Mouse (Mus musculus): ENCODE data around the gene Slc34a1.

DNA sequence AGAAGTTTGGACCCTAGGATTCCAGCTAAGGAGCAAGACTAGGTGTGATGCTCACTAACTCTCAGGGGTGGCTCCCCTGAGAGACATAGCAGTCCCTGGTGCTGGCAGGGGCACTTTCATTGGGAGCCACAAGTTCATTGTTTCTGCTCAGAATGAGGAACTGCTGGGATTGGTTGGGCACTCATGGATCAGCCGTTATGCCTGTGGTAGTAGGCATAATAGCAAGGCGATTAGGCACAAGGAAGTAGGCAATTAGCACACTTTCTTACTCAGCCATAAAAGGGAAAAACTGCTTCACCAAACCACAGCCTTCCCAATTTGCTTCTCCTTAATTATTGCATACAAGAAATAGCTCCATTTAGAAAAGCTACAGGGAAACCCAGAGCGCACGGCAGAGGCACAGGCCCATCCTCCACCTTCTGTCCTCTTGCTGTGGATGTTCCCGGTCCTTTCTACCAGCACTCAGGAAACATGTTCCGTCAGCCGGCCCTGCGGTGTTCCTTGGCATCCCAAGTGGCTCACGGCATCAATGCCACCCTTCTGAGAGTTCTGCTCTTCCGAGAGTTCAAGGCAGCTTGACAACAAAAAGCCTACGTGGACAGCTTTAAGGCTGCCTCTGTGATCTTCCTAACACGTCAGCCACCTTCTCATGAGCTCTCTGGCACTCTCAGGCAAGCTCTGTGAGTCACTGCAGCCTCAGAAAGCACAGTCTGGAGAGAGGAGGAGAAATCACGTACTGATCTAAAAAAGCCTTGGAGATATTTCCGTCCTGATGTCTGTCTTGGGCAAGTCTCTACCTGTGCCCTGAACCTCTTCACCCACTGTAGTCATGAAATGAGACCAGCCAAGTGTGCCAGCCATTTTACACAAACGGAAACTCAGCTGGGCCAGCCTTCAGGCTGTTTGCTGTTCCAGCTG, 6.2 kb downstream of the Slc34a1 start:
- TF ChIP-seq CTCF (IDR thresholded peaks at IDR 0.05; ENCODE audit: low read depth) (no peak), EP300 (IDR thresholded peaks at IDR 0.05; ENCODE audit: low read depth) (no peak)
